In genomic region chr10:71087359-71087716, GRCm38 (mm10) we compare ENCODE assay signal across 20 mouse cellular contexts.
DNase-seq lines count a peak whose midpoint lies in the region; ATAC-seq and TF ChIP-seq lines count a peak whose summit lies in the region.
"Had no signal": no experiment of that assay in that cellular context is flagged by ENCODE, and none has a peak within 500 bp of the region (broad histone marks: within the 10 kb centered on the region; RNA-seq: fewer than 3 reads in every experiment).

No protein-coding gene starts in this region.

- no peaks in the 10 kb centered on the region for H3K9me3 ChIP-seq in liver, postnatal 0 days (ENCODE audit: low read length)
- H3K9me3 ChIP-seq in liver, embryonic 11.5 days (ENCODE audit: control insufficient read depth, low read length), result no peaks in the 10 kb centered on the region
- H3K9me3 ChIP-seq: embryonic facial prominence, embryonic 10.5 days; embryonic facial prominence, embryonic 12.5 days; forebrain, embryonic 13.5 days; forebrain, embryonic 15.5 days had no signal

- no peak overlapping the region for H3K4me3 ChIP-seq in liver, postnatal 0 days (ENCODE audit: low read depth, low read length)
- H3K4me3 ChIP-seq in liver, embryonic 11.5 days (ENCODE audit: low read depth, low read length), result no peak overlapping the region
- no peak overlapping the region for H3K4me3 ChIP-seq in embryonic fibroblast, embryonic 13.5 days (ENCODE audit: insufficient read depth, low read length)
- H3K4me3 ChIP-seq: embryonic facial prominence, embryonic 10.5 days; embryonic facial prominence, embryonic 12.5 days; erythroblast, embryonic 14.5 days; forebrain, embryonic 13.5 days; forebrain, embryonic 15.5 days had no signal

- in situ Hi-C loops in Patski (cut with MboI; ENCODE audit: low pct_unique_long_range_greater_than_20kb), result no loop called here

- no peak overlapping the region for H3K9ac ChIP-seq in liver, postnatal 0 days (replicated peaks)
- no peak overlapping the region for H3K9ac ChIP-seq in liver, embryonic 11.5 days (ENCODE audit: low read depth, low read length)
- H3K9ac ChIP-seq: embryonic facial prominence, embryonic 12.5 days; forebrain, embryonic 13.5 days; forebrain, embryonic 15.5 days; forebrain, postnatal 0 days had no signal

- H3K27ac ChIP-seq in liver, postnatal 0 days (ENCODE audit: low read depth), result no peak overlapping the region
- no peak overlapping the region for H3K27ac ChIP-seq in liver, embryonic 11.5 days (ENCODE audit: low read depth, low read length)
- peak overlapping the region; percentile 71 for H3K27ac ChIP-seq in embryonic fibroblast, embryonic 13.5 days (ENCODE audit: insufficient read depth, low read length)
- H3K27ac ChIP-seq: embryonic facial prominence, embryonic 10.5 days; embryonic facial prominence, embryonic 12.5 days; forebrain, embryonic 13.5 days; forebrain, embryonic 15.5 days had no signal

- WGBS in liver, postnatal 0 days (ENCODE audit: insufficient replicate concordance), result 60% methylated on average over 4 of the region's 4 CpGs
- WGBS in liver, embryonic 11.5 days, result 78% methylated on average over 4 of the region's 4 CpGs

- CTCF ChIA-PET in Patski (lab: Charles Lee), result interaction anchor here (1.6 kb wide), 1 partner anchor 26 kb away, joined by 3 read pairs; no protein-coding TSS in a partner anchor

- TF ChIP-seq CTCF in liver, postnatal 0 days (IDR thresholded peaks at IDR 0.05; ENCODE audit: low read depth), result no peak
- no peak for TF ChIP-seq CTCF in Patski (IDR thresholded peaks at IDR 0.05)
- no peak for TF ChIP-seq CTCF in embryonic fibroblast, embryonic 13.5 days (IDR thresholded peaks at IDR 0.05; ENCODE audit: borderline replicate concordance, insufficient read depth, low read length)

- peak; percentile 56; the same call in 1 of the 2 replicates for ATAC-seq in liver, postnatal 0 days
- ATAC-seq in liver, embryonic 11.5 days (replicated peaks; ENCODE audit: low FRiP score), result no peak
- ATAC-seq in Patski, result peak; percentile 45
- no peak for ATAC-seq in erythroid progenitor cell, adult 5-6 weeks (replicated peaks; ENCODE audit: low FRiP score, poor library complexity, severe bottlenecking)
- ATAC-seq: activated CD4-positive, CD25-positive, alpha-beta regulatory T cell, adult 4 months; forebrain, embryonic 13.5 days; forebrain, embryonic 15.5 days; forebrain, postnatal 0 days had no signal

- no peak for TF ChIP-seq POLR2A in embryonic fibroblast, embryonic 13.5 days (IDR thresholded peaks at IDR 0.05; ENCODE audit: low read depth, low read length)

- no peak for DNase-seq in liver, postnatal 0 days
- no peak for DNase-seq in liver, embryonic 11.5 days (ENCODE audit: low spot score)
- DNase-seq in Patski (ENCODE audit: low read depth, low spot score), result no peak
- DNase-seq: adrenal gland, adult 8-10 months; adrenal gland, postnatal 14 days; adrenal gland, postnatal 36 days; cerebellum, adult 11-12 months; cerebellum, adult 2 months; cerebellum, adult 9-10 months; cerebellum, postnatal 10 days; cerebellum, postnatal 25 days; forebrain, postnatal 0 days had no signal

- no peak for TF ChIP-seq EP300 in liver, postnatal 0 days (IDR thresholded peaks at IDR 0.05; ENCODE audit: low read depth)

- no peaks in the 10 kb centered on the region for H3K36me3 ChIP-seq in liver, postnatal 0 days (replicated peaks; ENCODE audit: insufficient read depth, low read length)
- H3K36me3 ChIP-seq in liver, embryonic 11.5 days (ENCODE audit: control insufficient read depth, insufficient read depth, low read length), result no peaks in the 10 kb centered on the region
- H3K36me3 ChIP-seq: embryonic facial prominence, embryonic 10.5 days; embryonic facial prominence, embryonic 12.5 days; forebrain, embryonic 15.5 days had no signal

- H3K4me2 ChIP-seq in liver, postnatal 0 days (ENCODE audit: low read depth, low read length), result no peak overlapping the region
- no peak overlapping the region for H3K4me2 ChIP-seq in liver, embryonic 11.5 days
- H3K4me2 ChIP-seq: embryonic facial prominence, embryonic 12.5 days; forebrain, embryonic 13.5 days; forebrain, embryonic 15.5 days had no signal

- POLR2A ChIA-PET in Patski (lab: Charles Lee), result interaction anchor here (0.6 kb wide), 1 partner anchor 70 kb away, joined by 4 read pairs; no protein-coding TSS in a partner anchor

- no peaks in the 10 kb centered on the region for H3K4me1 ChIP-seq in liver, postnatal 0 days (ENCODE audit: insufficient read depth)
- H3K4me1 ChIP-seq in liver, embryonic 11.5 days (replicated peaks; ENCODE audit: control insufficient read depth, insufficient read depth, low read length), result no peaks in the 10 kb centered on the region
- peaks cover 2% of the 10 kb centered on the region; the same call in 1 of the 2 replicates for H3K4me1 ChIP-seq in embryonic fibroblast, embryonic 13.5 days (ENCODE audit: control insufficient read depth, insufficient read depth, low read length)
- H3K4me1 ChIP-seq: forebrain, embryonic 13.5 days; forebrain, embryonic 15.5 days had no signal

- no peaks in the 10 kb centered on the region for H3K27me3 ChIP-seq in liver, postnatal 0 days (ENCODE audit: insufficient read depth, low read length)
- no peaks in the 10 kb centered on the region for H3K27me3 ChIP-seq in liver, embryonic 11.5 days (replicated peaks; ENCODE audit: control insufficient read depth, insufficient read depth, low read length)
- no peaks in the 10 kb centered on the region for H3K27me3 ChIP-seq in Patski
- H3K27me3 ChIP-seq: embryonic facial prominence, embryonic 12.5 days; forebrain, embryonic 13.5 days; forebrain, embryonic 15.5 days had no signal

Comparison
In these comparisons a context has a peak if more than half of its experiments do, and no peak if none do; other contexts are left out.
1. ATAC-seq: peak in liver, postnatal 0 days (single experiment) and Patski (single experiment); none in liver, embryonic 11.5 days (single experiment) and erythroid progenitor cell, adult 5-6 weeks (single experiment).